Mouse (Mus musculus): ENCODE results near the gene Ptprh.

- TF ChIP-seq CTCF (conservative IDR thresholded peaks at IDR 0.05 in 1 of 2, IDR thresholded peaks at IDR 0.05 in 1 of 2; ENCODE audit: low read depth in 2 of 2, low read length in 2 of 2), result no peak
- no peak for TF ChIP-seq MAX (IDR thresholded peaks at IDR 0.05; ENCODE audit: low read length)
- no peak for TF ChIP-seq ZC3H11A (IDR thresholded peaks at IDR 0.05; ENCODE audit: low read depth, low read length)
- TF ChIP-seq MXI1 (IDR thresholded peaks at IDR 0.05; ENCODE audit: low read depth, low read length), result no peak
- no peak for TF ChIP-seq ZMIZ1 (IDR thresholded peaks at IDR 0.05; ENCODE audit: low read depth, low read length)
- no peak for TF ChIP-seq POLR2AphosphoS2 (IDR thresholded peaks at IDR 0.05; ENCODE audit: low read depth, low read length)
- no peak for TF ChIP-seq TBP (conservative IDR thresholded peaks at IDR 0.05; ENCODE audit: low read depth, low read length)
- no peak for TF ChIP-seq MEF2A (IDR thresholded peaks at IDR 0.05; ENCODE audit: borderline replicate concordance, low read depth, low read length)
- no peak for TF ChIP-seq E2F4 (IDR thresholded peaks at IDR 0.05; ENCODE audit: insufficient replicate concordance, low read depth, low read length)
- TF ChIP-seq ZNF384 (IDR thresholded peaks at IDR 0.05; ENCODE audit: low read depth, low read length), result no peak
- no peak for TF ChIP-seq EP300 (IDR thresholded peaks at IDR 0.05; ENCODE audit: low read length)
- no peak for TF ChIP-seq MAZ (IDR thresholded peaks at IDR 0.05; ENCODE audit: low read depth, low read length)
- TF ChIP-seq BHLHE40 (IDR thresholded peaks at IDR 0.05; ENCODE audit: low read depth, low read length), result no peak
These were observed 57.8 kb downstream of the Ptprh start for GRCm38 (mm10) chr7:4546050-4546449.
